Mouse (Mus musculus): ENCODE results near the gene Fgr. TPM values are rescaled to one million over a fixed set of nuclear protein-coding genes. Genes with fewer than 3 reads are reported as not detected.

Fgr gene
- polyA plus RNA-seq, 1 experiment, result 15.3 TPM

DNA sequence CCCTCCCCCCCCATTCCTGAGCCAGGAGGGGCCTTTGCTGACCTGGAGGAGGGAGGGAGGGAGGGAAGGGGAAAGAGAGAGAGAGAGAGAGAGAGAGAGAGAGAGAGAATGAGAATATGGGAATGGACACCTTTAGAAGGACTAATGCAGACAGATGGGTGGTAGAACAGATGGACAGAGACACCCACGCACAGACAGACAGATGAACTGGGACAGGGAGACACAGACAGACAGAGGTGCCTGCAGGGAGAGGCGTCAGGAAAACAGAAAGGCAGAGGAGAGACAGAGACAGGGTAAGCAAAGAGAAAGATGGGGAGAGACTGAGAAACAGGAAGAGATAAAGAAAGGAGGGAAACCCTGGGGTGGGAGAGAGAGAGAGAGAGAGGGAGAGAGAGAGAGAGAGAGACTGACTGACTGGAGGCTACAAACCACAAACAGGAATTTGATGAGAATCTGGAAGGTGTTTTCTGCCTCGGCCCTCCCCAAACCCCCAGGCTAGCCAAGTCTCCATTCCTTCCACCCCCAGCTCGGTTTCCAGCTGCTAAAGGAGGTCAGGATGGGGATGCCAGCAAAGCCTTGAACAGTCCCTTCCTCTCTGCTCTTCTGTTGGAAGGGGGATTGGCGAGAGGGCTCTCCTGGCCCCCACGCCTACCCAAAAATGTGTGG lies 43.8 kb downstream of the Fgr start:
- Histone ChIP-seq H3K4me1 (replicated peaks; ENCODE audit: control insufficient read depth, insufficient read depth, low read length) (peaks cover 53% of the 10 kb centered on the region), H3K36me3 (ENCODE audit: control insufficient read depth, insufficient read depth, low read length) (no peaks in the 10 kb centered on the region), H3K4me3 (ENCODE audit: control insufficient read depth, insufficient read depth, low read length) (no peak overlapping the region), H3K27me3 (ENCODE audit: control insufficient read depth, insufficient read depth, low read length) (no peaks in the 10 kb centered on the region), H3K27ac (ENCODE audit: control insufficient read depth, insufficient read depth, low read length) (no peak overlapping the region)
- no peak for DNase-seq
- TF ChIP-seq CTCF (IDR thresholded peaks at IDR 0.05; ENCODE audit: borderline replicate concordance, control insufficient read depth, extremely low read depth, insufficient read depth, low read length, poor library complexity) (no peak), POLR2A (IDR thresholded peaks at IDR 0.05; ENCODE audit: control insufficient read depth, extremely low read depth, insufficient read depth, low read length, poor library complexity) (no peak)
- WGBS, result 53% methylated on average over 6 of the region's 6 CpGs

DNA sequence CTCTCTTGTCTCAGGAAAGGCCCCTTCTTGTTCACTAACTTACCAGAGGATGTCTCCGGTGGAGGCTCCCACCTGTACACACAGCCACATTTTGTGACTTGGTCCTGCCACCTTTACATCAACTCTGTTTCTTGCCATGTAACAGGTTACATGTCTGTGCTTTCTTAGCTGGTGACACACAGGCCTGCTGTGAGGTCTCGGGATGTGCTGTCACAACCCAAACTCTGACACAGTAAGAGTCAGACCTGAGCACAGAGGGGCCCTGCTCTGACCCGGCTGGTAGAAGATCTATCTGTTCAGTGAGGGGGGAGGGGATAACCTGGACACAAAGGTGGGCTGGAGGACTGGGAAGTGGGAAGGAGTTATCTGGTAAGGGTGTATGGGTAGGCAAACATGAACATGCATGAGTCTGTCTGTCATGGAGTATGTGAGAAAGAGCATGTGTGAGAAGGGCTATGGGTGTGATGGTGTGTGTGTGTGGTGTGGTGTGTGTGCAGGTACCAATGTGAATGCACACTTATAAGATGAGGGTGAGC lies 44.4 kb downstream of the Fgr start:
- H3K27ac ChIP-seq (ENCODE audit: control insufficient read depth, insufficient read depth, low read length), result no peak overlapping the region
- TF ChIP-seq POLR2A (IDR thresholded peaks at IDR 0.05; ENCODE audit: control insufficient read depth, extremely low read depth, insufficient read depth, low read length, poor library complexity), result no peak
- no peak for TF ChIP-seq CTCF (IDR thresholded peaks at IDR 0.05; ENCODE audit: borderline replicate concordance, control insufficient read depth, extremely low read depth, insufficient read depth, low read length, poor library complexity)
- H3K4me3 ChIP-seq (ENCODE audit: control insufficient read depth, insufficient read depth, low read length), result no peak overlapping the region
- H3K36me3 ChIP-seq (ENCODE audit: control insufficient read depth, insufficient read depth, low read length), result no peaks in the 10 kb centered on the region
- DNase-seq, result no peak
- WGBS, result 78% methylated on average over 3 of the region's 3 CpGs
- H3K4me1 ChIP-seq (replicated peaks; ENCODE audit: control insufficient read depth, insufficient read depth, low read length), result peaks cover 53% of the 10 kb centered on the region
- no peaks in the 10 kb centered on the region for H3K27me3 ChIP-seq (ENCODE audit: control insufficient read depth, insufficient read depth, low read length)

DNA sequence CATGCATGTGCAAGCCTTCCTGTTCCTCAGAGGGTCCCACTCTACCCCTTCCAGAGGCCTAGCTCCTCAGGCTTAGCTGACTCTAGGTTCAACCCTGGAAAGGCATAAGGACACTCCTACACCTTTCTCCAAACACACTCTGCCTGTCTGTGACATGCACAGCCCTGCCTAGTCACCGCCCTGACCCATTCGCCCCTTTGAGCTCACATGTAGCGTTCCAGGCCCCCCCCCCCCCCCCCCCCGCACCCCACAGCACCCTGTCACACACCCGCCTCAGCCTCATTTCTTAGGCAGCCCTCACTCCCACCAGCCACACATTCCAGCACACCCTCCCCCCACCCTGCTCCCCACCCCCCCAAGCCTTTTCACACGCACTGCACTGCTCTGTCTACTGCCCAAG lies 46.8 kb downstream of the Fgr start:
- DNase-seq, result no peak
- no peak overlapping the region for H3K4me3 ChIP-seq (ENCODE audit: control insufficient read depth, insufficient read depth, low read length)
- TF ChIP-seq CTCF (IDR thresholded peaks at IDR 0.05; ENCODE audit: borderline replicate concordance, control insufficient read depth, extremely low read depth, insufficient read depth, low read length, poor library complexity) (no peak), POLR2A (IDR thresholded peaks at IDR 0.05; ENCODE audit: control insufficient read depth, extremely low read depth, insufficient read depth, low read length, poor library complexity) (no peak)
- H3K27me3 ChIP-seq (ENCODE audit: control insufficient read depth, insufficient read depth, low read length), result no peaks in the 10 kb centered on the region
- no peaks in the 10 kb centered on the region for H3K36me3 ChIP-seq (ENCODE audit: control insufficient read depth, insufficient read depth, low read length)
- 85% methylated on average over 4 of the region's 6 CpGs for WGBS
- no peak overlapping the region for H3K27ac ChIP-seq (ENCODE audit: control insufficient read depth, insufficient read depth, low read length)
- peaks cover 48% of the 10 kb centered on the region for H3K4me1 ChIP-seq (replicated peaks; ENCODE audit: control insufficient read depth, insufficient read depth, low read length)

DNA sequence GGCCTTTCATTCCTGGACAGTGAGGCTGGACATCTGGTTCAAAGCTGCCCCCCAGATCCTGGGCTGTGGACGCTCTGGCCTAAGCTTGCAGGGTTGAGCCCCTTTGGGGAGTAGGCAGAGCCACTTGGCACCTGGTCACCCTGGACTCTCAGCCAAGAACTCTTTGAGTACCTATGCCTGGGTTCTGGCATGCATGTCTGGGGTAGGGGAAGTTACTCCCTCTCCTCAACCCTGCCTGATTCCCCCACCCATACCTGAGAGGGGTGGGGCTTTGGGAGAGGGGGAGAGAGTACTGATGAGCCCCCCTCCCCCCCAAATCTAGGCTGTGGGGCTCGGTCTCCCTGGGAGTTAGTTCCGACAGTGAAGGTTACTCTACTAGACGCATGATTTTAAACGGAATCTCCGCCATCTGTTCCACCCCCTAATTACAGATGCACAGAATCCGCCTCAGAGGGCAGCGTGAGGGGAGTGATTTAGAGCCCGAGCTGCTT lies 47.3 kb downstream of the Fgr start:
- Histone ChIP-seq H3K36me3 (ENCODE audit: control insufficient read depth, insufficient read depth, low read length) (no peaks in the 10 kb centered on the region), H3K4me3 (ENCODE audit: control insufficient read depth, insufficient read depth, low read length) (no peak overlapping the region), H3K4me1 (replicated peaks; ENCODE audit: control insufficient read depth, insufficient read depth, low read length) (peaks cover 43% of the 10 kb centered on the region), H3K27ac (ENCODE audit: control insufficient read depth, insufficient read depth, low read length) (no peak overlapping the region), H3K27me3 (ENCODE audit: control insufficient read depth, insufficient read depth, low read length) (no peaks in the 10 kb centered on the region)
- DNase-seq, result no peak
- no peak for TF ChIP-seq POLR2A (IDR thresholded peaks at IDR 0.05; ENCODE audit: control insufficient read depth, extremely low read depth, insufficient read depth, low read length, poor library complexity)
- TF ChIP-seq CTCF (IDR thresholded peaks at IDR 0.05; ENCODE audit: borderline replicate concordance, control insufficient read depth, extremely low read depth, insufficient read depth, low read length, poor library complexity), result no peak
- WGBS, result 79% methylated on average over 9 of the region's 9 CpGs

DNA sequence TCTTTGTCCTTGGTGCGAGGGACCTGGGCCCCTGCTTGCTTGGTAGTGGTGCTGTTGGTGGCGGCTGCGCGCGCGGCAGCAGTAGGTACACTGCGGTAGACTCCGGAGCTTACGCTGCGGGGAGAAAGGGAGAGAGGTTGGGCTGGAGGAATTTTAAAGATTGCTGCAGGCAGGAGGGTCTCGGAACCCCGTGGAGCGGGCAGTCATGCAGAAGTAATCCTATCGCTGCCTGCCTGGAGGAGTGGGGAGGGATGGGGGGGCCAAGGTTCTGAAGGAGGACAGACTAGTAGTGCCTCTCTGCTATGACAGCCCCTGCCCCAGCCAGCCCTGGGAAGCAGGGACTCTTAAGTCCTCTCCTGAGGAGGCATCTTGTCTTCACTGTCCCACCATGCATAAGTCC lies 48.3 kb downstream of the Fgr start:
- Histone ChIP-seq H3K36me3 (ENCODE audit: control insufficient read depth, insufficient read depth, low read length) (no peaks in the 10 kb centered on the region), H3K27ac (ENCODE audit: control insufficient read depth, insufficient read depth, low read length) (no peak overlapping the region), H3K4me1 (replicated peaks; ENCODE audit: control insufficient read depth, insufficient read depth, low read length) (peaks cover 33% of the 10 kb centered on the region), H3K4me3 (ENCODE audit: control insufficient read depth, insufficient read depth, low read length) (no peak overlapping the region), H3K27me3 (ENCODE audit: control insufficient read depth, insufficient read depth, low read length) (no peaks in the 10 kb centered on the region)
- no peak for DNase-seq
- TF ChIP-seq POLR2A (IDR thresholded peaks at IDR 0.05; ENCODE audit: control insufficient read depth, extremely low read depth, insufficient read depth, low read length, poor library complexity) (no peak), CTCF (IDR thresholded peaks at IDR 0.05; ENCODE audit: borderline replicate concordance, control insufficient read depth, extremely low read depth, insufficient read depth, low read length, poor library complexity) (no peak)
- WGBS, result 96% methylated on average over 14 of the region's 14 CpGs

DNA sequence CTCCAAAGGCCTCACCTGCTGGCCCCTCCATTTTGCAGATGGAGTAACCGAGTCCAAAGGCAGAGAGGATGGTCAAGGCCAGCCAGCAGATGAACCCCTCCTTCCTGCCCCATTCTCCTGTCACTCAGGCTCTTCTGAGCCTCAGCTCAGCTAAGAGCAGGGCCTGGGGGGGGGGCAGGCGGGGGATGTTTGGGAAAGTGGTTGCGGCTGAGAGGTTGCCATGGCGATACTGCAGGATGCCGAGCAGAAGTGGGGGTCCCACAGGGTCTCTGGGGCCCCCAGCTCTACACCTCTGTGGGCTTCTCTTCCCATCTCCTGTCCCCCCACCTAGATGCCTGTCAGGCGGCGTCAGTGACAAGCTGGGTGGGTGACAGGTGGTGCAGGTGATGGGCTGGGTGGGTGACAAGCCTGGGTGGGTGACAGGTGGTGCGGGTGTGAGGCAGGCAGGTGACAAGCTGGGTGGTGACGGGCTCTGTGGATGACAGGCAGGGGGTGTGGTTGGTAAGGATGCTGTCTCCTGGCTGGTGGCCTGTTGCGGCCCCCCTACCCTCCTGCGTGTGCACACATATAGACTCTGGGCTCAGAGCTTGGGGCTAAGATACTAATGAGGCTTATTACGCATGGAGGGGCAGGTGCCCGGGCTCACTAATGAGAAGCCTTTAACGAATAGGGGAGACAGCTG lies 49.2 kb downstream of the Fgr start:
- Histone ChIP-seq H3K27me3 (ENCODE audit: control insufficient read depth, insufficient read depth, low read length) (no peaks in the 10 kb centered on the region), H3K27ac (ENCODE audit: control insufficient read depth, insufficient read depth, low read length) (no peak overlapping the region), H3K36me3 (ENCODE audit: control insufficient read depth, insufficient read depth, low read length) (no peaks in the 10 kb centered on the region), H3K4me1 (replicated peaks; ENCODE audit: control insufficient read depth, insufficient read depth, low read length) (peaks cover 25% of the 10 kb centered on the region), H3K4me3 (ENCODE audit: control insufficient read depth, insufficient read depth, low read length) (no peak overlapping the region)
- TF ChIP-seq CTCF (IDR thresholded peaks at IDR 0.05; ENCODE audit: borderline replicate concordance, control insufficient read depth, extremely low read depth, insufficient read depth, low read length, poor library complexity) (no peak), POLR2A (IDR thresholded peaks at IDR 0.05; ENCODE audit: control insufficient read depth, extremely low read depth, insufficient read depth, low read length, poor library complexity) (no peak)
- DNase-seq, result no peak
- WGBS, result 92% methylated on average over 14 of the region's 14 CpGs

Measured in thymus, adult 2 months (tissue).